Mouse (Mus musculus) kidney, adult 8-10 months (tissue): ENCODE measurements around the gene Tram2.

Experiments used
- DNase-seq, 2 experiments: peaks; one replicate each; pipeline ENCODE4 v3.0.0; 2022

Tram2 gene

GRCm38 (mm10) chr1:21010282-21010800 is 68.7 kb downstream of the Tram2 start:
- DNase-seq, result no peak

- no peak for DNase-seq
These were observed 70.1 kb downstream of the Tram2 start for GRCm38 (mm10) chr1:21008891-21009290.

GRCm38 (mm10) chr1:21007941-21008701 is 70.9 kb downstream of the Tram2 start:
- DNase-seq, result no peak

GRCm38 (mm10) chr1:21006775-21007174 is 72.3 kb downstream of the Tram2 start:
- DNase-seq, result no peak

GRCm38 (mm10) chr1:21004596-21004995 is 74.4 kb downstream of the Tram2 start:
- no peak for DNase-seq

- DNase-seq, result no peak
These were observed 76.5 kb downstream of the Tram2 start for GRCm38 (mm10) chr1:21002246-21003142.

- no peak for DNase-seq
These were observed 81.1 kb downstream of the Tram2 start for GRCm38 (mm10) chr1:20997881-20998389.

- DNase-seq, result no peak
These were observed 81.7 kb downstream of the Tram2 start for GRCm38 (mm10) chr1:20997328-20997689.

- no peak for DNase-seq
These were observed 82.3 kb downstream of the Tram2 start for GRCm38 (mm10) chr1:20996603-20997327.

GRCm38 (mm10) chr1:20995331-20995986 is 83.6 kb downstream of the Tram2 start:
- no peak for DNase-seq

GRCm38 (mm10) chr1:20994338-20994737 is 84.7 kb downstream of the Tram2 start:
- no peak for DNase-seq

GRCm38 (mm10) chr1:20993690-20994089 is 85.3 kb downstream of the Tram2 start:
- DNase-seq, result no peak

- DNase-seq, result no peak
These were observed 89.5 kb downstream of the Tram2 start for GRCm38 (mm10) chr1:20989461-20990083.

- no peak for DNase-seq
These were observed 92.5 kb downstream of the Tram2 start for GRCm38 (mm10) chr1:20986378-20987056.

- no peak for DNase-seq
These were observed 94.4 kb downstream of the Tram2 start for GRCm38 (mm10) chr1:20984582-20984981.

- DNase-seq, result no peak
These were observed 94.9 kb downstream of the Tram2 start for GRCm38 (mm10) chr1:20984103-20984502.

GRCm38 (mm10) chr1:20981764-20982163 is 97.3 kb downstream of the Tram2 start:
- no peak for DNase-seq

- no peak for DNase-seq
These were observed 98.5 kb downstream of the Tram2 start for GRCm38 (mm10) chr1:20980553-20980952.

GRCm38 (mm10) chr1:20974341-20975135 is 104.5 kb downstream of the Tram2 start:
- DNase-seq, result no peak

GRCm38 (mm10) chr1:20973389-20973788 is 105.6 kb downstream of the Tram2 start:
- no peak for DNase-seq
